Mouse (Mus musculus) layer of hippocampus, adult 11-12 months (tissue): ENCODE data around the gene Bsph1.
"Not testable (repeated sequence)": the region's sequence is repeated elsewhere in the genome, so short reads cannot be mapped to it uniquely, and the experiment has no call there.

Experiments used
- DNase-seq: peaks from one replicate; pipeline ENCODE4 v3.0.0; 2022; ENCODE audit warnings: low spot score

Gene Bsph1

DNA sequence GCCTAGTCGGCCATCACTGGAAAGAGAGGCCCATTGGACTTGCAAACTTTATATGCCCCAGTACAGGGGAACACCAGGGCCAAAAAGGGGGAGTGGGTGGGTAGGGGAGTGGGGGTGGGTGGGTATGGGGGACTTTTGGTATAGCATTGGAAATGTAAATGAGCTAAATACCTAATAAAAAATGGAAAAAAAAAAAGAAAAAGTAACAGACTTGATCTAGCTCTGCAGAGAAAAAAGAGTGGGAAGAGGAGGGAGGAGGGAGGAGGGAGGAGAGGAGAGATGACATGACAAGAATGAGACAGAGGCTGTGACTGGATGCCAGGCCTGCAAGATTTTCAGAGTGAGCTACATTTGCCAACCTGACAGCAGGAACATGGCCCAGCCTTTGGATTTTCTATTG, at the start of gene Bsph1:
Gene Bsph1 (plus strand): TSS at position 301 of the 400 bp plus-strand sequence.
- not testable (repeated sequence) for DNase-seq

DNA sequence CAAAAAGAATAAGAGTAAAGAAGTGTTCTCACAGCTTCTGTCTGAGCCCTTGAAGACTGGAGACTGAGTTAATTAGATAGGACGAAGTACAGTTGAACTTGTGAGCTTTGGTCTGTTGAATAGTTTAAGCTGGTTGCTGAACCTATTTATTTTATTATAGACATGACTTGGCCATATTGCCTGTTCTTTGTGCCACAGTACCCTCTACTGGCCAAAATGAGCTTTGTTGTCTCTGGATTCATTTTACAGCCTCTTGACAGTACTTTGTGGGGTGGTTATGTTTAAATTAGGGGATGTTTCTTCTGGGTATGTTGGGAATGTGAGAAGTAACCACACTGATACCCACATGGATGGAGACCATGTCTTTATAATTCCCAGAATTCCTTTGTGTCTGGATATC, 60.9 kb downstream of the Bsph1 start:
- DNase-seq, result peak; percentile 29
